Mouse (Mus musculus): ENCODE results near the gene Lingo2.
A peak's percentile ranks its signal among the peaks of the same experiment; 100 is the strongest.

Lingo2 gene

GRCm38 (mm10) chr4:36540664-36541360 lies 410.7 kb downstream of the Lingo2 start:
- no peak for DNase-seq

GRCm38 (mm10) chr4:36533895-36534294 lies 417.7 kb downstream of the Lingo2 start:
- DNase-seq, result no peak

GRCm38 (mm10) chr4:36490255-36490654 lies 461.3 kb downstream of the Lingo2 start:
- no peak for DNase-seq

DNA sequence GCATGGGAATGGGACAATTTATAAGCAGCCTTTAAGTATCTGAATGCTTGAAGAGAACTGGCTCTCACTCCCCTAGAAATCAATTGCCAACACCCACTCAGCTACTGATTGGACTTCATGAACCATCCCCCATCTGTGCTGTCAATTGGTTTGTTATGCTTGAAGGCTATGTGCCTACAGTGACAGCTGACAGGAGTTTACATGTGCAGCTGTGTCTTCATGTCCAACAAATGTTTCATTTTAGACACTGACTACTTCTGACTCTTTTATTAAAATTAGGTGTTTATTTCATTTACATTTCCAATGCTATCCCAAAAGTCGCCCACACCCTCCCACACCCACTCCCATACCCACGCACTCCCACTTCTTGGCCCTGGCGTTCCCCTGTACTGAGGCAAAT lies 516.3 kb downstream of the Lingo2 start:
- peak; percentile 84 for DNase-seq

DNA sequence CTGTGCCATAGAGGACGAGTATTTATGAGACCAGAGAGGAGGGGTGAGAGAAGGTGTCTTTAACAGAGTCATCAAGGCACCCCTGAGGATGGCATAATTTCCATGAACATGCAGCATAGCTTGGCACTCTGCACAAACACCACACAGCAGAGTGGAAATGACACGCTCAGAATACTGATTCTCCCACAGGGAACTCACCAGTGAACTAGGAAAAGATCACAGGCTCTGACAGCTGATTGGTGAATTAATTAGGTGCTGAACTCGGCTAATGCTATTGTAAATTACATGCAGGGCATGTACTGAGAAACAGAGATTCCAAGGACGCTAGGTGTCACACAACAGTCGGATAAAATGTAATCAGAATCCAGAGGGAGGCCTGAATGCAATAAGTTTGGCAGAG lies 525.4 kb downstream of the Lingo2 start:
- DNase-seq, result no peak

DNA sequence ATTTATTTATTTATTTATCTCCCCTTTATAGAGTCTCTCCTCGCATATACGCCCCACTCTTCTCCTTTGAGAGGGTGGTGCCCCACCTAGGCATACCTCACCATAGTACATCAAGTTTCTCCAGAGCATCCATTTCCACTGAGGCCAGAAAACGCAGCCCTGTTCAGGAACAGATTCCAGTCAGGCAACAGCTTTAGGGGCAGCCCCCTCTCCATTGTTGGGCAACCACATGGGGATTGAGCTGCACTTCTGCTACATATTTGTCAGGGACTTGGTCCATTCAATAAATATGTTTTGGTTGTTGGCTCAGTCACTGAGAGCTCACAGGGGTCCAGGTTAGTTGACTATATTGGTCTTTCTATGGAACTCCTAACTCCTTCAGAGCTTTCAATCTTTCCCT lies 544.2 kb downstream of the Lingo2 start:
- DNase-seq, result no peak

- DNase-seq, result no peak
These were observed 582.6 kb downstream of the Lingo2 start for GRCm38 (mm10) chr4:36368925-36369324.

GRCm38 (mm10) chr4:36354401-36354800 lies 597.1 kb downstream of the Lingo2 start:
- DNase-seq, result no peak

- no peak for DNase-seq
These were observed 619.8 kb downstream of the Lingo2 start for GRCm38 (mm10) chr4:36331741-36332140.

DNA sequence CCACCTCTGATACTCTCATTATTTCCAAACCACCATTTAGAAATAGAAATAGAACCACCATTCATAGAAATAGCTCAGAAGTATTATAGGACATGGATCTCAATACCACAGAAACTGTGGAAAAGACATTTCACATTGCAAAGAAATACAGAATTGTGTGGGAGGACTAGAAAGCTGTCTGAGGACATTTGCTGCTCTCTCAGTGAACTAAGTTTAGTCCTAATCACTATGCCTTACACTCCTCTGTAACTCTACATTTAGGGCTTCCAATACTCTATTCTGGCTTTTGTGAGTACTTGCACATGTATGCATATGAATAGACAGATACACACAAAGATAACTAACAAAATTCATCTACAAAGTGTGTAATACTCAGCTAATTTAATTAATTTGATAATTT lies 625.9 kb downstream of the Lingo2 start:
- DNase-seq, result no peak

DNA sequence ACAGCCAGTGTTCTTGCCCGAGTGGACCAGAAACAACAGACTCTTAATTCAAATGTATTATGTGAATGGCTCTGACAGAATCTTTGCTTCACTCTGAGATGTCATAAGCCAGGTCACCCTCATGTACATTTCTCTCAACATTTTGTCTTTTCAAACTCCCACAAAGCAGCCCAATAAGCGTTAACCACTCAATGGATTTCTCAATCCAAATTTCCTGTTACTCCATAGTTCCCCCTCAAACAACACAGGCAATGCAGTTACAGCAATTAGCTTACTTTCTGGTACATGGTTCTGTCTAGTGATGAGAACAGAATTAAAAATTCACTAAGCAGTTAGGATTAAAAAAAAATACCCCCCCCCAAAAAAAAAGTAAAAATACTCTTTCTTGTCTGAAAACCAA lies 638.5 kb downstream of the Lingo2 start:
- no peak for DNase-seq

GRCm38 (mm10) chr4:36311431-36311830 lies 640.1 kb downstream of the Lingo2 start:
- peak; percentile 25 for DNase-seq

- no peak for DNase-seq
These were observed 646.3 kb downstream of the Lingo2 start for GRCm38 (mm10) chr4:36305228-36305627.

DNA sequence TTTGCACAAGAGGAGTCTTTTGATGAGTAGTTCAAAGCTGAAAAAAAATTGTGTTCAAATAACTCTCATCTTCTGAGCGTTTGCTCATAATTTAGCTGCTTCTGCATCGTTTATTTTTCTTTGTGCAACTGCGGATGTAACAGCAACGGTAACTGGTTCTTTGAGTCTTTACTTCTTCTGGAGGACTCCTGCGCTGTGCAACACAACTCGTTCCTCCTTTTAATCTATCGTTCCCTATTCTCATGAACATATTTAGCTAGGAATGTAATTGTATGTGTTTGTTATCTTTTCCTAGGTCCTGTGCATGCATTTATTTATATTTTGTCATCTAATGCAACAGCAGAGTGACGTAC lies 661.9 kb downstream of the Lingo2 start:
- no peak for DNase-seq

DNA sequence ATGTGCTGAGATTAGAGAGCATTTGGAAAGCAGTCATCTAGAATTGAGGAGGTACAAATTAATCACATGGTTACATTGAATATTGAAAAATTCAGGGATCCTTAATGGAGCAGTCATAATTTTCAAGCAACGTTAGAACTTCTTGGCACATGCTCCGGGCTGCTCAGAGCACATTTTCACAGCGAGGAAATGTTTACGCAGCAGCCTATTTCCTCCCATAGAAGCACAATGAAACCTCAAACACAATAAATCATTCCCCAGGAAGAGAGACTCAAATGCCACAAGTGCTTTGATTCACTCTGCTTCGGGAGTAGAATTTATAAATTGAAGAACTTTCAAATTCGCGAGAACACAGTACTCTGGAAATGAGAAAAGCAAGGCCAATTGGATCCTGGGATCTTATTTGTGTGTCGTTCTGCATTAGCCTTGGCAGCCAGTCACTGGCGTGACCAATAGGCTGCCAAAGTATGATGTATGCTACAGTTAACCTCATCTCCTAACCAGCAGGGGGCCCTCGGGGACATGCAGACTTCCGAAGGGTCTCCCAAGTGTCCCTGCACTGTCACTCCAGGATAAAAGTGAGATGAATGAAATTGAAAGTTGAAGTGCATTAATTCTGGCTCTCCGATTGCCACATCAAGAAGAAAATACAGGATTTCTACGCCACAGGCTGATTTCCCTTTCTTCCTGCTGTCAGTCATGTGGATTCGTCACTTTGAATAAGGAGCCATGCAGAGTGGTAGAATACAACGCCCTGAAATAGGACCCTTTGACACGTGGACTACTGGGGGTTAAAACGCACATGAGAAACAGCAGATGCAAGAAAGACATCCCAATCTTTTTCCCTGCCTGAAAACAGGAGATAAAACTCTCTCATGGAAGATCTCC lies 662.5 kb downstream of the Lingo2 start:
- peak; percentile 86 for DNase-seq

GRCm38 (mm10) chr4:36262436-36263169 lies 688.9 kb downstream of the Lingo2 start:
- DNase-seq, result no peak

DNA sequence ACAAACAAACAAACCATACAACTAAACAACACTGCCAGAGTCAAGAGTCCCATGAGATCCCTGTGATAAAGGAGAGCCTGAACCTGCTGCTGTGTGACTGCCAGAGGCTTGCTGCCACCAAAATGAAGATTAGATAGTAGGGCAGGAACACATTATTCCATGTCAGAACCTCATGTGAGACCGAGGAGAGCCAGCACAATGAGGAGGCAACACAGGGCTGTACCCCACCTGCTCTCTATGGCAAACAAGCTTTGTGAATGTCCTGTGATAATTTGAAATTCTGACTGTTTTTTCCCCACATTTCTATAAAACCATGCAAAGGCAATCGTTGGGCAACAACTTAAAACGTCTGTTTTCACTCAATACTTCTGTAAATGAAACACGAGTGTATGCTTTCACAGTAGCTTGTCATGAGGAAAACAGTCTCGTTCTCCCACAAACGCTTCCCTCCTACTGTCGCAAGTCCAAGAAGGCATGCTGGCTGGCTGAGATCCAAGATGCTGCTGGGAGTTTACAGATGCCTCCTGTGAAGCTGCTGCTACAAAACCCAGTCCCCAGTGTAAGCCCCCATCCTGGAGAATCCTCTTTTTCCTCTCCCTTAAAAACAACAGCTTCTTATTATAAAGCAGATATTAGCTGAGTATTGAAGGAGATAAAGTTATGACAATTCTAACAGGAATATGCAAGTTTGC lies 765.2 kb downstream of the Lingo2 start:
- DNase-seq, result peak; percentile 36

DNA sequence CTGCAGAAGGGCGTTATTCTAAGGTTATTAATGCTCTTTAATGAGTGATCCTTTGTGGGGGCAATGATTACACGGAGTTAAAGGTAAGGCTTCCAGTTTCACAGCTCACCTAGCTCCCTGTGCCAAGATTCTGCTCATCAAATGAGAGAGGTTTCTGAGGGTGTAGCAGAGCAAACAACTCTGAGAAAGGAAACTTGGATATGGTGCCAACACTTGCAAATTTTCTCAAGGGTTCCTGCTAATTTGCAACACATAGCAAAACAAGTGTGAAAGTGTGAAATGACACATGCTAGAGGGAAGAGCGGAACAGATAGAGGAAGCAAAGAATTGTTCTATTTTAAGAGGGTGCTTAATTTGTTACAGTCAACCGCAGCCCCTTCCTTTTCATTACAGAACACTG lies 767.9 kb downstream of the Lingo2 start:
- no peak for DNase-seq

DNA sequence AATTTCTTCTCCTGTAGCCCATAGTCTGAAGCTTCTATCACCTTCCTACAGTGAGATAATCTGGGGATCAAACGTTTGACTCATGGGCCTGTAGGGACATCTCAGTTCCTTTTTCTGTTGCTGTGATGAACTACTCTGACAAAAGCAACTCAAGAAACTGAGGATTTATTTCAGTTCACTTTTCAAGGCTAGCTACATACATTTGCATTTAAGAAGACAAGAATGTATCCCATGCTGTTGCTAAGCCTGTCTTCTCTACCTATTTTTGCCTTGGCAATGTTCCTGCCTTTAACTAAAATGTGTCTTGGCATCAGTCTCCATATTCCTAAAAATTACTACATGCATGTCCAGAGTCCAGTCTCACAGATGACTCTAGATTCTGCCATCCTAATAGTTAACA lies 781.4 kb downstream of the Lingo2 start:
- DNase-seq, result no peak

GRCm38 (mm10) chr4:36131341-36131740 lies 820.2 kb downstream of the Lingo2 start:
- DNase-seq, result no peak

DNA sequence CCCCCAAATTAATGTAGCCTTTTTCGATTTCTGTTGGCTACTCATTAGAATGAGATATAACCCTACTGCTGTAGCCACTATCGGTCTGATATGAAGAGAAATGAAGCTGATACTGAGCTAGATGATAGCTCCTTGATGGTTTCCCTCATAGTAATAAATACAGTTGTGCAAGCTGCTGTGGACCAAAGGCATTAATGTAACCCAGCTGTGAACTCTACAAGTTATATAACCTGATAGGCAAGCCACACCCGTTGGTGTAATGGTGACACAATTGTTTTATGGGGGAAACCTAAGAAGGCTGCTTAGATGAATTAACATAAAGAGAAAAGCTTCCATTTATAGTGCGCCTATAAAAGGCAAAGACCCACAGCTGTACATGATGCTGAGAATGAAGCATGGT lies 856.1 kb downstream of the Lingo2 start:
- no peak for DNase-seq

DNA sequence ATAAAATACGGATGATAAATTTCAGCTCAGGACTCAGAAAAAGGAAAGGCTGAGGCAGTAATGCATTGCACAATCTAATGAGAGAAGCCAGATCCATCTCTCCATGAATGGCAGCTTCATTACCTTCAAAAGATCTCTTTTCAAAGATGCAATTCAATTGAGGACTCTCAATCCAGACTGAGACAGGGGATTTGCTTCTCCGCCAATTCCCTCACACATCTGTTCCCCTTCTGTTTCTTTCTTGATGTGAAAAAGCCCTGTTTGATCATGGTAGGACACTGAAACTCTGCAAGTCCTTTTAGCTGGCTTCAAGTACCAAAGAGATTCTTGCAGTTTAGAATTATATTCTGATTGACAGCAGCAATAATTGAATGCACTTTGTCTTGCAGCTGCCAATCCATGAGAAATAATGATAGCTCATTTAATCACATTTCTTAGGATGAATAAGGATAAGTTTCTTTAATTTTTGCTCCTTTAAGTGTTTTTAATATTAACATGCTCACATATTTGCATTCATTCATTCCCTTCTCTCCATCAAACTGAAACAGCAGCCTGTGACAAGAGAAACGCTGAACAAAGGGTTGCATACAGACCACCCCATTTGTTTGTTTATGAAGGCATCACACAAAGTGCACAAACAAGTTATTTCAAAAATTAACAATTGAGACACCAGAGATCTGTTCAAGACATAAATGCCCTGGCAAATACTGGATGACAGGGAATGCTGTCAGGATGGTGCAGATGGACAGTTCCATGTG lies 870.3 kb downstream of the Lingo2 start:
- no peak for DNase-seq
